In the genomic region with DNA sequence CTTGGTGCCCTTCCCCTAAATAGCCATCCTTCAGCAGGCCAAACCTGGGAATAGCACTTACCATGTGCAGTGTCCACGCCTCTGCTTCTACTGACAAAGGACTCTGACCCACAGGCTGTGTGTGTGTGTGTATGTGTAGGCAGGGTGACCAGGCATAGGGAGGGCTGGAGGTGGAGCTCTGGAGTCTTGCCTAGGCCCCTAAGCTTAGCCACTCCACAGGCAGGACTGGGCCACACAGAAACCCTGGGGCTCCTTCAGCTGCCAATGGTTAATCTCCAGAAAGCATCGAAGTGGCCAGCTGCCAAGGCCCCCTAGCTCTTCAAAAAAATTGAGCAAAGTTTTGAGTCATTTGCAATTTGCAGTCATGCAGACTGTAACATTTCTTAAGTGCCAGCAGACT, we compare ENCODE assay signal across 9 mouse cellular contexts. TPM values are rescaled to one million over a fixed set of nuclear protein-coding genes. Genes with fewer than 3 reads are reported as not detected.
DNase-seq lines count a peak whose midpoint lies in the region; ATAC-seq lines count a peak whose summit lies in the region.
"Had no signal": no experiment of that assay in that cellular context is flagged by ENCODE, and none has a peak within 500 bp of the region (broad histone marks: within the 10 kb centered on the region; RNA-seq: fewer than 3 reads in every experiment).

No protein-coding gene starts in this region.

- H3K4me2 ChIP-seq in heart, embryonic 11.5 days, result peak overlapping the region; percentile 4; the same call in 1 of the 2 replicates
- H3K4me2 ChIP-seq: neural tube, embryonic 12.5 days had no signal

- 38% methylated on average over 2 of the region's 2 CpGs for WGBS in heart, embryonic 11.5 days (ENCODE audit: insufficient replicate concordance)

- H3K9ac ChIP-seq in heart, embryonic 11.5 days (ENCODE audit: low read depth, low read length), result no peak overlapping the region
- H3K9ac ChIP-seq: neural tube, embryonic 12.5 days had no signal

- intact Hi-C loops in heart, postnatal 36 days (cut with DNase I), result no loop called here

- H3K27ac ChIP-seq in heart, embryonic 11.5 days (ENCODE audit: low read depth, low read length), result peak overlapping the region; percentile 51
- H3K27ac ChIP-seq: neural tube, embryonic 12.5 days had no signal

- H3K4me3 ChIP-seq in heart, embryonic 11.5 days (ENCODE audit: low read depth, low read length), result no peak overlapping the region
- H3K4me3 ChIP-seq: neural tube, embryonic 12.5 days had no signal

- peak; percentile 70 for ATAC-seq in heart, embryonic 11.5 days (replicated peaks; ENCODE audit: insufficient number of reproducible peaks, low FRiP score, low TSS enrichment)
- ATAC-seq in inflammation-experienced regulatory T-cells, adult 6 months, result no peak

- H3K36me3 ChIP-seq in heart, embryonic 11.5 days (ENCODE audit: control insufficient read depth, insufficient read depth, low read length), result no peaks in the 10 kb centered on the region
- H3K36me3 ChIP-seq: neural tube, embryonic 12.5 days had no signal

- peaks cover 4% of the 10 kb centered on the region; the same call in 1 of the 2 replicates for H3K27me3 ChIP-seq in heart, embryonic 11.5 days (ENCODE audit: control insufficient read depth, insufficient read depth, low read length)
- H3K27me3 ChIP-seq: neural tube, embryonic 12.5 days had no signal

- no peaks in the 10 kb centered on the region for H3K9me3 ChIP-seq in heart, embryonic 11.5 days (replicated peaks; ENCODE audit: control insufficient read depth, low read length)
- H3K9me3 ChIP-seq: neural tube, embryonic 12.5 days had no signal

- H3K4me1 ChIP-seq in heart, embryonic 11.5 days (ENCODE audit: control insufficient read depth, insufficient read depth, low read length), result peaks cover 24% of the 10 kb centered on the region

- no peak for DNase-seq in heart, postnatal 36 days
- peak; percentile 54 for DNase-seq in adipocyte (ENCODE audit: low spot score)
- peak; percentile 68 for DNase-seq in kidney, adult 18-20 months
- DNase-seq in lung, postnatal 10 days, result peak; percentile 17
- DNase-seq in layer of hippocampus, postnatal 36 days, result no peak
- no peak for DNase-seq in layer of hippocampus, postnatal 25 days (ENCODE audit: extremely low spot score in 1 of 2, low spot score in 1 of 2)

RNA-seq across cellular contexts. Expression of a gene that starts 5.5 kb away (rescaled TPM):
- polyA plus RNA-seq in heart, embryonic 11.5 days (2014; fragmentation: Nextera tagmentation; extraction: Ambion mirVana), result 67.7 and 75.4 TPM in 2 replicates
- 10 to 100 TPM; 18.9 to 20.1 TPM for total RNA-seq in heart, postnatal 36 days (2021)
- polyA plus RNA-seq in inflammation-experienced regulatory T-cells, adult 6 months (2017; shearing (Covaris generic)), result 1 to 10 TPM; 8.0 to 9.7 (median 8.3) TPM
- 100 to 1,000 TPM; 150 to 165 TPM for total RNA-seq in layer of hippocampus, postnatal 36 days (2021)
- 100 to 1,000 TPM; 160 to 181 TPM for total RNA-seq in layer of hippocampus, postnatal 25 days (2021)

RNA-seq across cellular contexts. Expression of a gene that starts 41.5 kb away (rescaled TPM):
- polyA plus RNA-seq in heart, embryonic 11.5 days (2014; fragmentation: Nextera tagmentation; extraction: Ambion mirVana), result 43.5 and 54.0 TPM in 2 replicates
- 10 to 100 TPM; 14.0 to 15.7 TPM for total RNA-seq in heart, postnatal 36 days (2021)
- polyA plus RNA-seq in inflammation-experienced regulatory T-cells, adult 6 months (2017; shearing (Covaris generic)), result 10 to 100 TPM; 52.1 to 82.3 (median 65.1) TPM
- 10 to 100 TPM; 31.4 to 32.6 TPM for total RNA-seq in layer of hippocampus, postnatal 36 days (2021)
- total RNA-seq in layer of hippocampus, postnatal 25 days (2021), result 10 to 100 TPM; 40.9 to 41.0 TPM

Comparison
In these comparisons a context has a peak if more than half of its experiments do, and no peak if none do; other contexts are left out.
1. DNase-seq: peak in adipocyte (single experiment), kidney, adult 18-20 months (single experiment) and lung, postnatal 10 days (single experiment); none in heart, postnatal 36 days (0 of 2), layer of hippocampus, postnatal 36 days (0 of 2) and layer of hippocampus, postnatal 25 days (0 of 2).
2. RNA of a gene that starts 5.5 kb away (total RNA-seq): 160 to 181 TPM in layer of hippocampus, postnatal 25 days and 150 to 165 TPM in layer of hippocampus, postnatal 36 days; 18.9 to 20.1 TPM in heart, postnatal 36 days; every median in the first group is over 4 times any median in the second.